Mouse (Mus musculus) CH12.LX (cell line): ENCODE results near the gene Frrs1. TPM values are rescaled to one million over a fixed set of nuclear protein-coding genes. Genes with fewer than 3 reads are reported as not detected.

Source experiments
- DNase-seq: peaks from one replicate; pipeline ENCODE4 v3.0.0-alpha.2; 2013; ENCODE audit errors: extremely low read depth
- H3K27ac ChIP-seq: 2 replicates; pipeline ENCODE4 v1.5.1; 2012; ENCODE audit warnings: low read depth, mild to moderate bottlenecking, control low read depth, moderate library complexity; ENCODE audit not compliant: insufficient read depth
- H3K27me3 ChIP-seq: replicated peaks from 2 replicates; pipeline ENCODE3; 2012; ENCODE audit warnings: inconsistent platforms
- H3K36me3 ChIP-seq, 2 experiments: replicated peaks in 1 of 2; 2 replicates each; pipeline versions ENCODE3 to v1.6.1; 2012; ENCODE audit warnings: inconsistent platforms in 1 of 2, low read length in 1 of 2, mild to moderate bottlenecking in 1 of 2, mixed read lengths in 1 of 2, moderate library complexity in 1 of 2; ENCODE audit not compliant: control insufficient read depth in 1 of 2, insufficient read depth in 1 of 2
- H3K4me1 ChIP-seq, 2 experiments: 2 replicates each; pipeline ENCODE4 v1.6.1; 2012; ENCODE audit warnings: inconsistent platforms in 1 of 2, moderate library complexity in 1 of 2; ENCODE audit not compliant: insufficient read depth in 2 of 2, control insufficient read depth in 1 of 2
- H3K4me2 ChIP-seq: 2 replicates; pipeline ENCODE4 v1.6.1; 2012; ENCODE audit warnings: low read depth, mild to moderate bottlenecking, control low read depth; ENCODE audit not compliant: poor library complexity, insufficient read depth, severe bottlenecking
- H3K4me3 ChIP-seq, 3 experiments: fragments of 150-350 bp in 1 of 3; sonication (generic) in 1 of 3; replicated peaks in 1 of 3; 2 replicates each; pipeline versions ENCODE3 to v1.5.1; 2011 to 2012; ENCODE audit warnings: low read depth in 2 of 3, low read length in 2 of 3, mild to moderate bottlenecking in 2 of 3, moderate library complexity in 2 of 3, control low read depth in 1 of 3, improper control_type of control experiment in 1 of 3, inconsistent platforms in 1 of 3, mixed read lengths in 1 of 3; ENCODE audit not compliant: poor library complexity in 1 of 3
- H3K79me2 ChIP-seq: replicated peaks from 2 replicates; pipeline ENCODE4 v1.6.1; 2012; ENCODE audit warnings: mild to moderate bottlenecking, moderate library complexity; ENCODE audit not compliant: control insufficient read depth, poor library complexity, insufficient read depth, severe bottlenecking; ENCODE audit errors: extremely low read depth
- H3K9ac ChIP-seq: 2 replicates; pipeline ENCODE4 v1.6.1; 2012; ENCODE audit warnings: low read depth, mild to moderate bottlenecking, control low read depth, moderate library complexity; ENCODE audit not compliant: insufficient read depth
- H3K9me3 ChIP-seq: replicated peaks from 2 replicates; pipeline ENCODE3; 2012; ENCODE audit warnings: low read length, inconsistent platforms, mixed read lengths
- CHD1 ChIP-seq: IDR thresholded peaks from 2 replicates; pipeline ENCODE4 v1.6.1; 2012; ENCODE audit warnings: low read depth, low read length, improper control_type of control experiment, inconsistent platforms
- CHD2 ChIP-seq: IDR thresholded peaks from 2 replicates; pipeline ENCODE4 v1.6.1; 2011; ENCODE audit warnings: low read length, improper control_type of control experiment
- CTCF ChIP-seq, 2 experiments: IDR thresholded peaks in 1 of 2; conservative IDR thresholded peaks in 1 of 2; 2 replicates each; pipeline ENCODE4 v1.5.1; 2011 to 2012; ENCODE audit warnings: low read depth in 2 of 2, low read length in 2 of 2, improper control_type of control experiment in 1 of 2, inconsistent platforms in 1 of 2, mild to moderate bottlenecking in 1 of 2, moderate library complexity in 1 of 2
- E2F4 ChIP-seq: IDR thresholded peaks from 2 replicates; pipeline ENCODE4 v1.6.1; 2011; ENCODE audit warnings: low read depth, low read length, improper control_type of control experiment; ENCODE audit not compliant: insufficient replicate concordance
- ELF1 ChIP-seq: IDR thresholded peaks from 2 replicates; pipeline ENCODE4 v1.6.1; 2014; ENCODE audit warnings: low read depth, mild to moderate bottlenecking, inconsistent platforms, low read length, improper control_type of control experiment
- ETS1 ChIP-seq: conservative IDR thresholded peaks from 2 replicates; pipeline ENCODE4 v1.6.1; 2012; ENCODE audit warnings: low read depth, mild to moderate bottlenecking, inconsistent platforms, low read length, improper control_type of control experiment, moderate library complexity
- GABPA ChIP-seq: IDR thresholded peaks from 2 replicates; pipeline ENCODE4 v1.6.1; 2012; ENCODE audit warnings: low read depth, low read length, improper control_type of control experiment, inconsistent platforms; ENCODE audit not compliant: insufficient replicate concordance
- JUN ChIP-seq: IDR thresholded peaks from 2 replicates; pipeline ENCODE4 v1.6.1; 2011; ENCODE audit warnings: low read depth, mild to moderate bottlenecking, low read length, improper control_type of control experiment, moderate library complexity; ENCODE audit not compliant: insufficient read depth
- MAX ChIP-seq: IDR thresholded peaks from 2 replicates; pipeline ENCODE4 v1.6.1; 2011; ENCODE audit warnings: low read length, improper control_type of control experiment
- MEF2A ChIP-seq: IDR thresholded peaks from 2 replicates; pipeline ENCODE4 v1.6.1; 2014; ENCODE audit warnings: low read depth, mild to moderate bottlenecking, inconsistent platforms, low read length, improper control_type of control experiment, borderline replicate concordance
- NRF1 ChIP-seq: IDR thresholded peaks from 2 replicates; pipeline ENCODE4 v1.6.1; 2014; ENCODE audit warnings: low read depth, mild to moderate bottlenecking, inconsistent platforms, low read length, improper control_type of control experiment, moderate library complexity
- PAX5 ChIP-seq: IDR thresholded peaks from 2 replicates; pipeline ENCODE4 v1.6.1; 2012; ENCODE audit warnings: low read length, inconsistent platforms, mixed read lengths
- POLR2A ChIP-seq: IDR thresholded peaks from 2 replicates; pipeline ENCODE4 v1.6.1; 2011; ENCODE audit warnings: low read depth, mild to moderate bottlenecking, improper control_type of control experiment, low read length
- POLR2AphosphoS2 ChIP-seq: IDR thresholded peaks from 2 replicates; pipeline ENCODE4 v1.6.1; 2011; ENCODE audit warnings: low read depth, low read length, improper control_type of control experiment
- RCOR1 ChIP-seq: conservative IDR thresholded peaks from 2 replicates; pipeline ENCODE4 v1.6.1; 2012; ENCODE audit warnings: low read depth, mild to moderate bottlenecking, inconsistent platforms, low read length, improper control_type of control experiment
- SIN3A ChIP-seq: IDR thresholded peaks from 2 replicates; pipeline ENCODE4 v1.6.1; 2012; ENCODE audit warnings: low read length, improper control_type of control experiment, inconsistent platforms
- TBP ChIP-seq: conservative IDR thresholded peaks from 2 replicates; pipeline ENCODE4 v1.6.1; 2011; ENCODE audit warnings: low read depth, low read length, improper control_type of control experiment
- ZC3H11A ChIP-seq: IDR thresholded peaks from 2 replicates; pipeline ENCODE4 v1.6.1; 2012; ENCODE audit warnings: low read depth, mild to moderate bottlenecking, inconsistent platforms, low read length, improper control_type of control experiment
- ZKSCAN1 ChIP-seq: IDR thresholded peaks from 2 replicates; pipeline ENCODE4 v1.6.1; 2012; ENCODE audit warnings: low read depth, inconsistent platforms, low read length, improper control_type of control experiment, borderline replicate concordance
- ZMIZ1 ChIP-seq: IDR thresholded peaks from 2 replicates; pipeline ENCODE4 v1.6.1; 2012; ENCODE audit warnings: low read depth, mild to moderate bottlenecking, inconsistent platforms, low read length, improper control_type of control experiment
- dilution Hi-C: fragments of 300-500 bp; cut with MboI; formaldehyde crosslinking; loops from 2 replicates; pipeline ENCODE4 v1.14.3; 2020; ENCODE audit warnings: low sequenced_read_pairs; ENCODE audit not compliant: extremely low pct_unique_long_range_greater_than_20kb, extremely low pct_ligation_motif_present
- in situ Hi-C: fragments of 300-500 bp; cut with MboI; formaldehyde crosslinking; loops from 3 replicates; pipeline ENCODE4 v1.14.3; 2019; ENCODE audit warnings: low sequenced_read_pairs, low pct_ligation_motif_present, low pct_unique_long_range_greater_than_20kb, mixed read lengths
- polyA plus RNA-seq: library from polyadenylated mRNA; unstranded; fragments of >175 nt; gene quantifications from 2 replicates; pipeline ENCODE4 v1.2.1, GENCODE M21; 2012; ENCODE audit warnings: low read depth; ENCODE audit not compliant: insufficient read length
- total RNA-seq, 2 experiments: library from RNA; depleted of rRNA; stranded (reverse); fragments of 300-350 nt in 1 of 2; fragments of >200 nt in 1 of 2; gene quantifications; 2 replicates each; pipeline ENCODE4 v1.2.3; 2012 to 2014

The Frrs1 gene
- total and polyA plus RNA-seq, 3 experiments = 11.0 to 34.9 (median 16.5) TPM

DNA sequence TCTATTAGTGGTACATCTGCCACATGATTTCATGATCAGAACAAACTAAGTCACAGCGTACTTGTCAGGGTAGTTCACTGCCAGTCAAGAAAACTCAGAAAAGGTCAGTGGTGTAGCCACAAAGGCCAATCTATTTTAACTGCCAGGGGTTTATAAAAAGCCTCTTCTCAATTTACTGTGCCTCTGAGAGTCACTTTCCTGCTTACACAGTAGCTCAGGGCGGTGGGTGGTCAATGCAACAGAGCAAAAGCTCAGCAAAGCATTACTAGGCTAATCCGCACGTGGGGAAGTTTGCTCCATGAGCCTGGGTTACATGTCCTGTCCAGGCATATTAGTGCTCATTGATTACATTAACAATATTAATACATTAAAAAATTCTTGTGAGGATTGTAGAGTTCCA, 43.3 kb upstream of the Frrs1 start:
- no peaks in the 10 kb centered on the region for H3K9me3 ChIP-seq
- no peaks in the 10 kb centered on the region for H3K79me2 ChIP-seq
- no peaks in the 10 kb centered on the region for H3K27me3 ChIP-seq
- in situ Hi-C loops (no loop called here), dilution Hi-C loops (no loop called here)
- no peak for DNase-seq
- H3K36me3 ChIP-seq = no peaks in the 10 kb centered on the region
- no peak overlapping the region for H3K4me3 ChIP-seq
- no peak for TF ChIP-seq JUN
- no peak overlapping the region for H3K27ac ChIP-seq
- no peak overlapping the region for H3K4me2 ChIP-seq
- peaks cover 0 to 2% of the 10 kb centered on the region in 2 experiments; a peak in 1 of 4 replicates for H3K4me1 ChIP-seq
- H3K9ac ChIP-seq = no peak overlapping the region

DNA sequence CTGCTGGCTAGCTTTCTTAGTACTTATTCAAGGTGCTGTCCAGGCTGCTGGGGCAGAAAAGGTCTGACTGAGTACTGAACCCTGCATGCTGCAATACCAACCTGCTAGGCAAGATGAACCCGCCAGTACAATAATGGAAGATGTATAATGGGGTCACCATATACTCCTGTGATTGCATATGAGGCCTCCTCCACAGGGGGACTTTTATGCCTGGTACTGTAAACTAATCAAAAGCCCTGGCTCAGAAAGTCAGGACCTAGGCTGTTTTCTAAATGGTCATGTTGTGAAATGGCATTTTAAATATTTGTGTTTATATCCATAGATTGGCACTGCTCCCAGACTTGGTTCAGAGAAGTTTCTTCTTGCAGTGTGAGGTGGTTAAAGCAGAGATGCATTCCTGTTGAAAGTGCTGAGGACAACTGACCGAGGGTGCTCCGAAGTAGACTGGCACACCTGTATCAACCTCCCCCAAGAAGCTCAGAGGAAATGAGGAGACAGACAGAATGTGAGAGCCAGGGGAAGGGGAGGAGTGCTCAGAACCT, 42.5 kb upstream of the Frrs1 start:
- Histone ChIP-seq H3K9ac (no peak overlapping the region), H3K36me3 (no peaks in the 10 kb centered on the region), H3K9me3 (no peaks in the 10 kb centered on the region), H3K4me1 (peaks cover 0 to 2% of the 10 kb centered on the region in 2 experiments; a peak in 1 of 4 replicates), H3K27ac (no peak overlapping the region), H3K79me2 (no peaks in the 10 kb centered on the region), H3K4me2 (no peak overlapping the region), H3K27me3 (no peaks in the 10 kb centered on the region), H3K4me3 (no peak overlapping the region)
- in situ Hi-C loops (no loop called here), dilution Hi-C loops (no loop called here)
- no peak for DNase-seq
- TF ChIP-seq NRF1 = no peak
- TF ChIP-seq SIN3A = no peak
- TF ChIP-seq JUN = no peak
- TF ChIP-seq ZMIZ1 = no peak
- TF ChIP-seq MEF2A = no peak
- TF ChIP-seq ZKSCAN1 = no peak
- no peak for TF ChIP-seq PAX5
- no peak for TF ChIP-seq GABPA
- no peak for TF ChIP-seq POLR2AphosphoS2
- no peak for TF ChIP-seq MAX
- no peak for TF ChIP-seq CHD1
- no peak for TF ChIP-seq RCOR1
- no peak for TF ChIP-seq TBP
- TF ChIP-seq CTCF (conservative IDR thresholded peaks at IDR 0.05 in 1 of 2, IDR thresholded peaks at IDR 0.05 in 1 of 2; ENCODE audit: low read depth in 2 of 2, low read length in 2 of 2) = no peak
- TF ChIP-seq CHD2 = no peak
- TF ChIP-seq ELF1 = no peak
- TF ChIP-seq ZC3H11A = no peak
- TF ChIP-seq E2F4 = no peak
- no peak for TF ChIP-seq POLR2A
- TF ChIP-seq ETS1 = no peak
